Mouse (Mus musculus) left cerebral cortex, adult 8-10 months (tissue): Measurements from ENCODE around the gene Catsperd. TPM values are rescaled to one million over a fixed set of nuclear protein-coding genes. Genes with fewer than 3 reads are reported as not detected.
A peak's percentile ranks its signal among the peaks of the same experiment; 100 is the strongest.

Experiments used
- DNase-seq, 2 experiments: peaks; one replicate each; pipeline ENCODE4 v3.0.0; 2022; ENCODE audit warnings: low spot score in 2 of 2
- total RNA-seq, 4 experiments: library from RNA; stranded (reverse); gene quantifications; 2 replicates each; pipeline ENCODE4 v1.2.4; 2022

Catsperd gene
- total RNA-seq, result 1 to 10 TPM in 2 of 4 experiments, under 1 TPM in 2; 0.79 to 1.7 (median 1.0) TPM

- DNase-seq, result no peak
Observed at GRCm38 (mm10) chr17:56627530-56628277, at the start of gene Catsperd. Gene Catsperd (plus strand): TSS chr17:56628143.

- DNase-seq, result no peak
Observed at GRCm38 (mm10) chr17:56583071-56583470, 44.9 kb upstream of the Catsperd start.

- peak in 1 of 2 experiments; percentile 31 for DNase-seq
Observed at GRCm38 (mm10) chr17:56583611-56584256, 44.2 kb upstream of the Catsperd start.

- DNase-seq, result peak; percentile 97 to 99
Observed at GRCm38 (mm10) chr17:56584257-56585130, 43.4 kb upstream of the Catsperd start, which contains the start of the genes Safb2 and Safb. Gene Safb2 (minus strand): TSS chr17:56584585. Gene Safb (plus strand): TSS chr17:56584825.

GRCm38 (mm10) chr17:56585171-56585821, 42.6 kb upstream of the Catsperd start:
- no peak for DNase-seq

GRCm38 (mm10) chr17:56587773-56588172, 40.2 kb upstream of the Catsperd start:
- no peak for DNase-seq

- no peak for DNase-seq
Observed at GRCm38 (mm10) chr17:56588921-56589320, 39.0 kb upstream of the Catsperd start.

- DNase-seq, result no peak
Observed at GRCm38 (mm10) chr17:56592553-56592952, 35.4 kb upstream of the Catsperd start.

GRCm38 (mm10) chr17:56593527-56594271, 34.2 kb upstream of the Catsperd start:
- DNase-seq, result no peak

- DNase-seq, result no peak
Observed at GRCm38 (mm10) chr17:56603186-56604069, 24.5 kb upstream of the Catsperd start.

- DNase-seq, result no peak
Observed at GRCm38 (mm10) chr17:56604070-56604380, 23.9 kb upstream of the Catsperd start.

GRCm38 (mm10) chr17:56604422-56604821, 23.5 kb upstream of the Catsperd start:
- DNase-seq, result no peak

GRCm38 (mm10) chr17:56605431-56605830, 22.5 kb upstream of the Catsperd start:
- no peak for DNase-seq

GRCm38 (mm10) chr17:56607521-56608062, 20.4 kb upstream of the Catsperd start:
- no peak for DNase-seq

- no peak for DNase-seq
Observed at GRCm38 (mm10) chr17:56608699-56609098, 19.2 kb upstream of the Catsperd start.

GRCm38 (mm10) chr17:56609452-56610171, 18.3 kb upstream of the Catsperd start, which contains the start of gene 2410015M20Rik:
Gene 2410015M20Rik (minus strand): TSS chr17:56609771.
- DNase-seq, result peak; percentile 90 to 98

GRCm38 (mm10) chr17:56611323-56611722, 16.6 kb upstream of the Catsperd start:
- DNase-seq, result no peak

- DNase-seq, result peak in 1 of 2 experiments; percentile 46
Observed at GRCm38 (mm10) chr17:56611861-56612564, 15.9 kb upstream of the Catsperd start.
